Mouse (Mus musculus) intestine, embryonic 15.5 days (tissue): ENCODE data around the gene Dpm2. TPM values are rescaled to one million over a fixed set of nuclear protein-coding genes. Genes with fewer than 3 reads are reported as not detected.

Experiments used
- ATAC-seq: fragments of 200-750 bp; cut with Nextera tagmentation; 2 replicates; pipeline ENCODE4 v1.8.0; 2017; ENCODE audit warnings: moderate TSS enrichment, moderate library complexity
- H3K27ac ChIP-seq: fragments of 300-500 bp; sonication (generic); 2 replicates; pipeline ENCODE4 v1.5.1; 2015; ENCODE audit warnings: mild to moderate bottlenecking, inconsistent platforms
- H3K27me3 ChIP-seq: fragments of 300-500 bp; sonication (generic); replicated peaks from 2 replicates; pipeline ENCODE4 v1.6.1; 2015; ENCODE audit warnings: inconsistent platforms
- H3K36me3 ChIP-seq: fragments of 300-500 bp; sonication (generic); 2 replicates; pipeline ENCODE4 v1.6.1; 2015; ENCODE audit warnings: inconsistent platforms
- H3K4me1 ChIP-seq: fragments of 300-500 bp; sonication (generic); replicated peaks from 2 replicates; pipeline ENCODE4 v1.6.1; 2015; ENCODE audit warnings: inconsistent platforms
- H3K4me2 ChIP-seq: fragments of 300-500 bp; sonication (generic); replicated peaks from 2 replicates; pipeline ENCODE4 v1.6.1; 2015; ENCODE audit warnings: mild to moderate bottlenecking, inconsistent platforms
- H3K4me3 ChIP-seq: fragments of 300-500 bp; sonication (generic); replicated peaks from 2 replicates; pipeline ENCODE4 v1.5.1; 2015; ENCODE audit warnings: inconsistent platforms
- H3K9ac ChIP-seq: fragments of 300-500 bp; sonication (generic); 2 replicates; pipeline ENCODE4 v1.6.1; 2015; ENCODE audit warnings: inconsistent platforms
- H3K9me3 ChIP-seq: fragments of 300-500 bp; sonication (generic); 2 replicates; pipeline ENCODE4 v1.6.1; 2016; ENCODE audit warnings: inconsistent platforms
- WGBS: fragments of 180-500 bp; shearing (Covaris S2); methylation state at CpG from one replicate; pipeline ENCODE4 v1.1.7; 2015; 5-methylcytosine and 5-hydroxymethylcytosine counted together
- polyA plus RNA-seq: library from polyadenylated mRNA; unstranded; fragments of >200 nt; fragmentation: Nextera tagmentation; extraction: Ambion mirVana; gene quantifications from 2 replicates; pipeline ENCODE4 v1.2.1, GENCODE M21; 2015

The Dpm2 gene
- polyA plus RNA-seq, 1 experiment from 2014 or later = 115 TPM

GRCm38 (mm10) chr2:32536634-32537359, 33.9 kb upstream of the Dpm2 start:
- peaks cover 42% of the 10 kb centered on the region for H3K4me1 ChIP-seq
- WGBS = 9% methylated on average over 11 of the region's 11 CpGs
- peak overlapping the region; percentile 99 for H3K9ac ChIP-seq
- H3K27ac ChIP-seq = peak overlapping the region; percentile 69
- H3K4me3 ChIP-seq = peak overlapping the region; percentile 92
- H3K4me2 ChIP-seq = peak overlapping the region; percentile 83
- ATAC-seq = no peak
- H3K9me3 ChIP-seq = no peaks in the 10 kb centered on the region
- no peaks in the 10 kb centered on the region for H3K36me3 ChIP-seq
- H3K27me3 ChIP-seq = no peaks in the 10 kb centered on the region

GRCm38 (mm10) chr2:32537360-32537905, 33.2 kb upstream of the Dpm2 start:
- no peaks in the 10 kb centered on the region for H3K9me3 ChIP-seq
- H3K4me1 ChIP-seq = peaks cover 42% of the 10 kb centered on the region
- H3K36me3 ChIP-seq = no peaks in the 10 kb centered on the region
- peak overlapping the region; percentile 83 for H3K4me2 ChIP-seq
- peak overlapping the region; percentile 92 for H3K4me3 ChIP-seq
- no peaks in the 10 kb centered on the region for H3K27me3 ChIP-seq
- H3K27ac ChIP-seq = peak overlapping the region; percentile 69
- WGBS = 14% methylated on average over 9 of the region's 9 CpGs
- no peak for ATAC-seq
- peak overlapping the region; percentile 99 for H3K9ac ChIP-seq

- H3K27me3 ChIP-seq = no peaks in the 10 kb centered on the region
- ATAC-seq = no peak
- peaks cover 47% of the 10 kb centered on the region for H3K4me1 ChIP-seq
- H3K9me3 ChIP-seq = no peaks in the 10 kb centered on the region
- peak overlapping the region; percentile 92; the same call in 1 of the 2 replicates for H3K4me3 ChIP-seq
- H3K4me2 ChIP-seq = peak overlapping the region; percentile 83
- H3K27ac ChIP-seq = peak overlapping the region; percentile 69
- peak overlapping the region; percentile 8; the same call in 1 of the 2 replicates for H3K9ac ChIP-seq
- no peaks in the 10 kb centered on the region for H3K36me3 ChIP-seq
- 73% methylated on average over 5 of the region's 5 CpGs for WGBS
These were observed 32.7 kb upstream of the Dpm2 start for GRCm38 (mm10) chr2:32537941-32538340.

- Histone ChIP-seq H3K27ac (peak overlapping the region; percentile 69; the same call in 1 of the 2 replicates), H3K4me3 (0 out of 2 replicates have a peak overlapping the region, but pooled peaks have one; percentile 92), H3K9ac (no peak overlapping the region), H3K9me3 (no peaks in the 10 kb centered on the region), H3K27me3 (no peaks in the 10 kb centered on the region), H3K4me1 (peaks cover 49% of the 10 kb centered on the region), H3K4me2 (peak overlapping the region; percentile 83), H3K36me3 (no peaks in the 10 kb centered on the region)
- no peak for ATAC-seq
- 48% methylated on average over 4 of the region's 4 CpGs for WGBS
These were observed 32.2 kb upstream of the Dpm2 start for GRCm38 (mm10) chr2:32538461-32538860.

- Histone ChIP-seq H3K27me3 (no peaks in the 10 kb centered on the region), H3K36me3 (no peaks in the 10 kb centered on the region), H3K4me2 (peak overlapping the region; percentile 83), H3K27ac (peak overlapping the region; percentile 6; the same call in 1 of the 2 replicates), H3K4me1 (peaks cover 44% of the 10 kb centered on the region), H3K9me3 (no peaks in the 10 kb centered on the region), H3K9ac (no peak overlapping the region), H3K4me3 (no peak overlapping the region)
- no peak for ATAC-seq
- WGBS = 74% methylated on average over 14 of the region's 14 CpGs
These were observed 31.1 kb upstream of the Dpm2 start for GRCm38 (mm10) chr2:32539452-32539981.

- WGBS = 92% methylated on average over 2 of the region's 2 CpGs
- no peak overlapping the region for H3K9ac ChIP-seq
- ATAC-seq = no peak
- no peaks in the 10 kb centered on the region for H3K27me3 ChIP-seq
- H3K9me3 ChIP-seq = no peaks in the 10 kb centered on the region
- no peaks in the 10 kb centered on the region for H3K36me3 ChIP-seq
- H3K27ac ChIP-seq = no peak overlapping the region
- no peak overlapping the region for H3K4me3 ChIP-seq
- no peak overlapping the region for H3K4me2 ChIP-seq
- peaks cover 50% of the 10 kb centered on the region for H3K4me1 ChIP-seq
These were observed 29.2 kb upstream of the Dpm2 start for GRCm38 (mm10) chr2:32541333-32541908.

GRCm38 (mm10) chr2:32541986-32542573, 28.6 kb upstream of the Dpm2 start:
- 73% methylated on average over 4 of the region's 4 CpGs for WGBS
- no peaks in the 10 kb centered on the region for H3K36me3 ChIP-seq
- H3K4me1 ChIP-seq = peaks cover 50% of the 10 kb centered on the region
- H3K4me2 ChIP-seq = no peak overlapping the region
- no peak overlapping the region for H3K4me3 ChIP-seq
- no peaks in the 10 kb centered on the region for H3K9me3 ChIP-seq
- ATAC-seq = no peak
- no peak overlapping the region for H3K9ac ChIP-seq
- H3K27ac ChIP-seq = no peak overlapping the region
- H3K27me3 ChIP-seq = no peaks in the 10 kb centered on the region

GRCm38 (mm10) chr2:32543031-32543449, 27.6 kb upstream of the Dpm2 start:
- no peak overlapping the region for H3K4me2 ChIP-seq
- H3K4me1 ChIP-seq = peaks cover 43% of the 10 kb centered on the region
- H3K9me3 ChIP-seq = no peaks in the 10 kb centered on the region
- no peak overlapping the region for H3K9ac ChIP-seq
- no peaks in the 10 kb centered on the region for H3K27me3 ChIP-seq
- WGBS = 54% methylated on average over 3 of the region's 3 CpGs
- ATAC-seq = 0 out of 2 replicates have a peak, but pooled peaks have one; percentile 7
- H3K36me3 ChIP-seq = no peaks in the 10 kb centered on the region
- no peak overlapping the region for H3K4me3 ChIP-seq
- no peak overlapping the region for H3K27ac ChIP-seq

GRCm38 (mm10) chr2:32546951-32547350, 23.7 kb upstream of the Dpm2 start:
- Histone ChIP-seq H3K36me3 (no peaks in the 10 kb centered on the region), H3K9ac (no peak overlapping the region), H3K9me3 (no peaks in the 10 kb centered on the region), H3K4me1 (peaks cover 48% of the 10 kb centered on the region), H3K27ac (no peak overlapping the region), H3K4me3 (no peak overlapping the region), H3K4me2 (no peak overlapping the region), H3K27me3 (no peaks in the 10 kb centered on the region)
- ATAC-seq = no peak
- 73% methylated on average over 1 of the region's 1 CpGs for WGBS

- 59% methylated on average over 5 of the region's 5 CpGs for WGBS
- Histone ChIP-seq H3K9me3 (no peaks in the 10 kb centered on the region), H3K27ac (no peak overlapping the region; the same call in 1 of the 2 replicates), H3K36me3 (no peaks in the 10 kb centered on the region), H3K9ac (no peak overlapping the region), H3K4me2 (no peak overlapping the region), H3K4me3 (no peak overlapping the region), H3K4me1 (peaks cover 48% of the 10 kb centered on the region), H3K27me3 (no peaks in the 10 kb centered on the region)
- ATAC-seq = 0 out of 2 replicates have a peak, but pooled peaks have one; percentile 21
These were observed 23.3 kb upstream of the Dpm2 start for GRCm38 (mm10) chr2:32547380-32547779.

GRCm38 (mm10) chr2:32547964-32548739, 22.5 kb upstream of the Dpm2 start:
- H3K4me3 ChIP-seq = no peak overlapping the region
- H3K4me2 ChIP-seq = no peak overlapping the region
- H3K9ac ChIP-seq = no peak overlapping the region
- peaks cover 41% of the 10 kb centered on the region for H3K4me1 ChIP-seq
- no peaks in the 10 kb centered on the region for H3K36me3 ChIP-seq
- no peak for ATAC-seq
- 84% methylated on average over 7 of the region's 7 CpGs for WGBS
- H3K27me3 ChIP-seq = no peaks in the 10 kb centered on the region
- no peaks in the 10 kb centered on the region for H3K9me3 ChIP-seq
- H3K27ac ChIP-seq = no peak overlapping the region
